ENCODE assay signal across 8 mouse cellular contexts in the genomic region with DNA sequence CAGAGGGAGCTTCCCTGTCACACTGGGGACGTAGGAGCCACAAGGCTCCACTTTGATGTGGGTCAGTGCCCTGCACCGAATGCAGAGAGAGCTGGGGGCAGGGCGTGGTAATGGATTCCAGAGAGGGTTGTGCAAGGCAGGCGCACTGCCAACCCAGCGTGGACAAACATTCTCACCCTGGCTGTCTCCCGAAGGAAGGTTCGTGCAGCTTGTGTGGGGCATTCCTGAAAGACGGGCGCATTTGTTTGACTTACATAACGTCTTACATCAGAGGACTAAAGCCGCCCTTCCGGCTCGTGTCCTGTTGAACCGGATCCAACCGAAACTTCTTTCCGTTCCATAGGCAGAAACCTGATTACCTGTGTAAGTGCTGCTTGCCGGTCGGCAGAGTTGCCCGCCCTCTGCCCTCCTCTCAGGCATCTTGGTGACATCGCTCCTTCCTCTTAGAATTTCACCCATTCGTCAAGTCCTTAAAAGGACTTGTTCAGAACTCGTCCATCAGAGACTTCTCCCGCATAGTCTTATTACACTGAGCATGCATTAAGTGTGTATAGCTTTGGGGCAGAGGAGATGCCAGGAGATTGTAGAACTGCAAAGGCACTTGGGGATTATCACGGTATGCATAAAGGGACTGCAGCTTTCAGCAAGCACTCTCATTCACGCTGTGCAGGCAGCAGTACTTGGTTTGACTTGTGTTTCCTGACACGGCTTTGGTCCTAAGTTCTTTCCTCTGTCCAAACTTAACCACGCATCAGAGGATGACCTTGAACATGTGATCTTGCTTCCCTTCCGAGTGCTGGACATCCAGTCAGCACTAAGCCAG. TPM values are rescaled to one million over a fixed set of nuclear protein-coding genes. Genes with fewer than 3 reads are reported as not detected.
A peak's percentile ranks its signal among the peaks of the same experiment; 100 is the strongest.
DNase-seq lines count a peak whose midpoint lies in the region; ATAC-seq and TF ChIP-seq lines count a peak whose summit lies in the region.

No protein-coding gene starts in this region.

- H3K9ac ChIP-seq in heart, embryonic 11.5 days (ENCODE audit: low read depth, low read length): no peak overlapping the region; the same call in none of the 2 replicates
- H3K9ac ChIP-seq in midbrain, embryonic 11.5 days (ENCODE audit: low read length): peak overlapping the region; percentile 22; the same call in 1 of the 2 replicates

- DNase-seq in kidney, adult 9 months: peak; percentile 76
- peak; percentile 60 for DNase-seq in limb, embryonic 10.5 days (ENCODE audit: low spot score)
- peak; percentile 72 for DNase-seq in midbrain, embryonic 11.5 days (ENCODE audit: low spot score, missing footprints)
- peak; percentile 30 for DNase-seq in splenic B cell, adult 2 months (ENCODE audit: low read depth, low spot score)
- DNase-seq in spleen, postnatal 4 days (ENCODE audit: low spot score in 2 of 2): no peak

- TF ChIP-seq POLR2A in bone marrow, adult 2 months (IDR thresholded peaks at IDR 0.05; ENCODE audit: borderline replicate concordance, control insufficient read depth, low read depth, low read length): 0 out of 2 replicates have a peak, but pooled peaks have one; percentile 14
- no peak for TF ChIP-seq POLR2A in embryonic fibroblast, embryonic 13.5 days (IDR thresholded peaks at IDR 0.05; ENCODE audit: low read depth, low read length)

- H3K36me3 ChIP-seq in heart, embryonic 11.5 days (ENCODE audit: control insufficient read depth, insufficient read depth, low read length): no peaks in the 10 kb centered on the region
- H3K36me3 ChIP-seq in limb, embryonic 10.5 days: no peaks in the 10 kb centered on the region
- no peaks in the 10 kb centered on the region for H3K36me3 ChIP-seq in midbrain, embryonic 11.5 days (ENCODE audit: control insufficient read depth, insufficient read depth, low read length)
- no peaks in the 10 kb centered on the region for H3K36me3 ChIP-seq in splenic B cell, adult 2 months (ENCODE audit: control insufficient read depth, insufficient read depth, low read length, poor library complexity, severe bottlenecking)

- H3K27ac ChIP-seq in bone marrow, adult 2 months (ENCODE audit: control insufficient read depth, insufficient read depth, low read depth, low read length, poor library complexity): no peak overlapping the region; the same call in 1 of the 2 replicates
- H3K27ac ChIP-seq in embryonic fibroblast, embryonic 13.5 days (ENCODE audit: insufficient read depth, low read length): no peak overlapping the region
- H3K27ac ChIP-seq in heart, embryonic 11.5 days (ENCODE audit: low read depth, low read length): no peak overlapping the region
- H3K27ac ChIP-seq in limb, embryonic 10.5 days: peak overlapping the region; percentile 76
- H3K27ac ChIP-seq in midbrain, embryonic 11.5 days (ENCODE audit: low read depth, low read length): no peak overlapping the region

- no peaks in the 10 kb centered on the region for H3K9me3 ChIP-seq in heart, embryonic 11.5 days (replicated peaks; ENCODE audit: control insufficient read depth, low read length)
- H3K9me3 ChIP-seq in limb, embryonic 10.5 days (replicated peaks): no peaks in the 10 kb centered on the region
- H3K9me3 ChIP-seq in midbrain, embryonic 11.5 days (ENCODE audit: control insufficient read depth, low read length): no peaks in the 10 kb centered on the region

- TF ChIP-seq CTCF in bone marrow, adult 2 months (IDR thresholded peaks at IDR 0.05; ENCODE audit: control insufficient read depth, insufficient read depth, low read length): no peak
- TF ChIP-seq CTCF in embryonic fibroblast, embryonic 13.5 days (IDR thresholded peaks at IDR 0.05; ENCODE audit: borderline replicate concordance, insufficient read depth, low read length): no peak

- H3K4me1 ChIP-seq in bone marrow, adult 2 months (ENCODE audit: control insufficient read depth, insufficient read depth, low read length): no peaks in the 10 kb centered on the region
- no peaks in the 10 kb centered on the region for H3K4me1 ChIP-seq in embryonic fibroblast, embryonic 13.5 days (ENCODE audit: control insufficient read depth, insufficient read depth, low read length)
- H3K4me1 ChIP-seq in heart, embryonic 11.5 days (ENCODE audit: control insufficient read depth, insufficient read depth, low read length): peaks cover 9% of the 10 kb centered on the region; the same call in 1 of the 2 replicates
- peaks cover 16% of the 10 kb centered on the region for H3K4me1 ChIP-seq in limb, embryonic 10.5 days
- H3K4me1 ChIP-seq in midbrain, embryonic 11.5 days (ENCODE audit: control insufficient read depth, insufficient read depth, low read length): peaks cover 5% of the 10 kb centered on the region; the same call in 1 of the 2 replicates

- peak overlapping the region; percentile 64 for H3K4me2 ChIP-seq in heart, embryonic 11.5 days
- peak overlapping the region; percentile 41 for H3K4me2 ChIP-seq in midbrain, embryonic 11.5 days

- H3K4me3 ChIP-seq in bone marrow, adult 2 months (replicated peaks; ENCODE audit: control insufficient read depth, low read depth, low read length): peak overlapping the region; percentile 41
- peak overlapping the region; percentile 1; the same call in 1 of the 2 replicates for H3K4me3 ChIP-seq in embryonic fibroblast, embryonic 13.5 days (ENCODE audit: insufficient read depth, low read length)
- peak overlapping the region; percentile 29 for H3K4me3 ChIP-seq in heart, embryonic 11.5 days (ENCODE audit: low read depth, low read length)
- peak overlapping the region; percentile 43 for H3K4me3 ChIP-seq in limb, embryonic 10.5 days
- H3K4me3 ChIP-seq in midbrain, embryonic 11.5 days (ENCODE audit: low read depth, low read length): peak overlapping the region; percentile 9; the same call in 1 of the 2 replicates

- 25% methylated on average over 28 of the region's 28 CpGs for WGBS in bone marrow, adult 2 months
- WGBS in heart, embryonic 11.5 days (ENCODE audit: insufficient replicate concordance): 16% methylated on average over 28 of the region's 28 CpGs
- WGBS in limb, embryonic 10.5 days: 30% methylated on average over 28 of the region's 28 CpGs
- 34% methylated on average over 28 of the region's 28 CpGs for WGBS in midbrain, embryonic 11.5 days

- no peak for ATAC-seq in heart, embryonic 11.5 days (replicated peaks; ENCODE audit: insufficient number of reproducible peaks, low FRiP score, low TSS enrichment)
- peak; percentile 57; the same call in 1 of the 2 replicates for ATAC-seq in midbrain, embryonic 11.5 days (ENCODE audit: low FRiP score)

- peaks cover 3% of the 10 kb centered on the region; the same call in 1 of the 2 replicates for H3K27me3 ChIP-seq in heart, embryonic 11.5 days (ENCODE audit: control insufficient read depth, insufficient read depth, low read length)
- peaks cover 16% of the 10 kb centered on the region for H3K27me3 ChIP-seq in limb, embryonic 10.5 days (ENCODE audit: low read depth, poor library complexity, severe bottlenecking)
- H3K27me3 ChIP-seq in midbrain, embryonic 11.5 days (ENCODE audit: control insufficient read depth, insufficient read depth, low read length): peaks cover 10% of the 10 kb centered on the region
- no peaks in the 10 kb centered on the region for H3K27me3 ChIP-seq in splenic B cell, adult 2 months (ENCODE audit: control insufficient read depth, insufficient read depth, low read length, poor library complexity, severe bottlenecking)

RNA-seq across cellular contexts. Expression of a gene that starts 36.9 kb away (rescaled TPM):
- 2.0 TPM in 1 of 2 replicates, not detected in the other for polyA plus RNA-seq in bone marrow, adult 2 months (2011; ENCODE audit: insufficient read depth, insufficient read length, low replicate concordance, missing spikeins)
- polyA plus RNA-seq in embryonic fibroblast, embryonic 13.5 days (2011; ENCODE audit: insufficient read length, low read depth, missing spikeins): 0.55 and 1.4 TPM in 2 replicates
- polyA plus RNA-seq in heart, embryonic 11.5 days (2014; fragmentation: Nextera tagmentation; extraction: Ambion mirVana): 1.4 and 3.7 TPM in 2 replicates
- polyA plus RNA-seq in limb, embryonic 10.5 days (2016; fragmentation: Nextera tagmentation; extraction: Ambion mirVana): 4.6 and 5.7 TPM in 2 replicates
- polyA plus RNA-seq in midbrain, embryonic 11.5 days (2014; fragmentation: Nextera tagmentation; extraction: Ambion mirVana): 1.9 and 3.7 TPM in 2 replicates

RNA-seq across cellular contexts. Expression of a gene that starts 47.6 kb away (rescaled TPM):
- 5.1 and 6.2 TPM in 2 replicates for polyA plus RNA-seq in bone marrow, adult 2 months (2011; ENCODE audit: insufficient read depth, insufficient read length, low replicate concordance, missing spikeins)
- polyA plus RNA-seq in embryonic fibroblast, embryonic 13.5 days (2011; ENCODE audit: insufficient read length, low read depth, missing spikeins): 49.3 and 54.1 TPM in 2 replicates
- polyA plus RNA-seq in heart, embryonic 11.5 days (2014; fragmentation: Nextera tagmentation; extraction: Ambion mirVana): 4.8 and 6.3 TPM in 2 replicates
- 28.0 and 32.6 TPM in 2 replicates for polyA plus RNA-seq in limb, embryonic 10.5 days (2016; fragmentation: Nextera tagmentation; extraction: Ambion mirVana)
- polyA plus RNA-seq in midbrain, embryonic 11.5 days (2014; fragmentation: Nextera tagmentation; extraction: Ambion mirVana): 10.0 and 10.3 TPM in 2 replicates

Comparison
In these comparisons a context has a peak if more than half of its experiments do, and no peak if none do; other contexts are left out.
1. DNase-seq: peak in kidney, adult 9 months (single experiment), limb, embryonic 10.5 days (single experiment), midbrain, embryonic 11.5 days (single experiment) and splenic B cell, adult 2 months (single experiment); none in spleen, postnatal 4 days (0 of 2).
2. Peak in every context shown above with its lines, with median percentiles within 50 percentile points of each other: H3K4me3 ChIP-seq.